Mouse (Mus musculus): Measurements from ENCODE around the gene Il19. TPM values are rescaled to one million over a fixed set of nuclear protein-coding genes. Genes with fewer than 3 reads are reported as not detected.

Il19 gene
- not detected for total RNA-seq (2021)

DNA sequence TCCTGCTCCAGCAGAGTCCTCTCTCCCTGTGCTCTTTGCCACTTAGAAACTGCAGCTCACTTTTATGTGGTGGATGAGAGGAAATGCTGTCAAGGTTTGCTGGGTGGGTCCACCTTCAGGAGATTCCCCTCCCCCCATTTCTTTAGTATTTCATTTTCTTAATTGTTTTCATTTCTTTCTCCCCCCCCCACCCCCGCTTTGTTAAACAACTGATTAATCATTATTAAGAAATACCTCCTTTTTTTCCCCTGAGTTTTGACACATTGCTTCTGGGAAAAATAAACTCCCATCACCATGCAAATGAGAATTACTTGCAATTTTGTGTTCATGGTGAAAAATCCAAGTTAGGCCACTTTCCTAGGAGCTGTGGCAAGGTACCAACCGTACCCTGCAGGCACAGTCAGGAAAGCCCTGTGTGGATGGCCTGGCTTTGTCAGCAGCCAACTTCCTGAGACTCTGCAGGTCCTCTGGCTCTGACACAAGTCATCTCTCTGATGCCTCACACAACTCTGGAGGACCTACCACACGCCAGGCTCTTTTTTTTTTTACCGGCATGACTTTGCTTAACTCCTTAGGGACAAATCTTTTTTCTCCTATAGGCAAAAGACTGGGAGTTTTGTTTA lies at the start of gene Il19:
Gene Il19, minus strand, starts transcription at position 51 of the 623 bp plus-strand sequence.
- intact Hi-C loops (cut with DNase I) = no loop called here
- DNase-seq (ENCODE audit: low spot score in 2 of 2) = no peak

DNA sequence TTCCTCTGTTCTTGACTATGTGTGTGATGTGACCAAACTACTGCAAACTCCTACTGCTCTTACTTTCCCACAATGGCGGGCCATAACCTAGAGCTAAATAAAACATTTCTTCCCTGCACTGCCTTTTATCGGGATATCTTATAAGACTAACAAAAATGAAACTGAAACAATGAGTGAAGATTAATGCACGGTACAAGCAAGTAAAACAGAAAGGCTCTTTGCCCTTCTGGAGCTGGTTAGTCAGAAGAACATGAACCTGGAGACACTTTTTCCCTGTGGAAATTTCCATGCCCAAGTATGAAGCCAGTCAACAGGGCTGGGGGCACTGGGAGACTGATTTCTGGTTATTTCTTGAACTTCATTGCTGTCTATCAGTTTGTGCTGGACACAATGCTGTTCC lies 49.4 kb upstream of the Il19 start:
- intact Hi-C loops (cut with DNase I) = loop anchor here (10.0 kb wide), 1 partner anchor 265 kb away; no protein-coding TSS in a partner anchor
- no peak for DNase-seq (ENCODE audit: low spot score in 2 of 2)

DNA sequence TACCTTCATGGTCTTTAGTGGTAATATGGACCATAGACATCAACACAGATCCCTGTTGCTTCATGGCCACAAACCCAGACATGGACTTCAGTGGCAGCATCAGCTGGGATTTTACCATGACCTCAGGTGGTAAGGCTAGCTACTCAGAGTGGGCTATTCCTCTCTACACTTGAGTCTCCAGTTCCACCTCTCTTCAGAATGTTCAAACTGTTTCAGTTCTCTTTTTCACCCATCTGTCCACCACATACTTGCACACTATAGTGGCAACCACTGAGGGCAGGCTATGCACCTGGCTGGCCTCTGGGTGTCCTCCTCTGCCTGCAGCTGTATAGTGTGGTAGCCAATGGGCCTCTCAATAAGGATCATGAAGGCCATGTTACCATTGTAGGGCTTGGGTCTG lies 47.5 kb upstream of the Il19 start:
- no peak for DNase-seq (ENCODE audit: low spot score in 2 of 2)
- intact Hi-C loops (cut with DNase I) = loop anchor here (10.0 kb wide), 1 partner anchor 267 kb away; no protein-coding TSS in a partner anchor

DNA sequence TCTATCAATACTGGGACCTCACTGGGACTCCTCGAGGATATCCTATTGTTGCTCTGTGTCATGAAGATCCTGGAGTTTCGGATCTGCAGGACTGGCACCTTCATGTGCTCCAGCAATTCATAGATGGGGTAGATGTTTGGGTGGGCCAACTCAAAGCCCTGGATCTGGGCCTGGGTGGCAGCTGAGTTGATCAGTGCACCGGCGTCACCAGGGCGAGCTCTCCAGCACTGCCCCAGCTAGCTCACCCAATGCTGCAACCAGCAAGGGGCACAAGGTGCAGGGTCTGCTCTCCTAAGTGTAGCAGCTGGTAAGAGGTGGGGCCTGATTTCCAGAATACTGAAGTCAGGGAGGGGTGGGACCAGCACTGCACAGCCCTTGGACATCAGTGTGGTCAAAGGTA lies 47.1 kb upstream of the Il19 start:
- intact Hi-C loops (cut with DNase I) = loop anchor here (10.0 kb wide), 1 partner anchor 268 kb away; no protein-coding TSS in a partner anchor
- no peak for DNase-seq (ENCODE audit: low spot score in 2 of 2)

GRCm38 (mm10) chr1:130984441-130984840 lies 44.5 kb upstream of the Il19 start:
- intact Hi-C loops (cut with DNase I) = loop anchor here (5.0 to 10.0 kb wide), 2 partner anchors 68 to 270 kb away; no protein-coding TSS in a partner anchor
- DNase-seq (ENCODE audit: low spot score in 2 of 2) = no peak

GRCm38 (mm10) chr1:130979455-130979854 lies 39.5 kb upstream of the Il19 start:
- intact Hi-C loops (cut with DNase I) = loop anchor here (1.0 to 10.0 kb wide), 2 partner anchors 104 to 435 kb away; no protein-coding TSS in a partner anchor
- DNase-seq (ENCODE audit: low spot score in 2 of 2) = peak; percentile 24 to 53

DNA sequence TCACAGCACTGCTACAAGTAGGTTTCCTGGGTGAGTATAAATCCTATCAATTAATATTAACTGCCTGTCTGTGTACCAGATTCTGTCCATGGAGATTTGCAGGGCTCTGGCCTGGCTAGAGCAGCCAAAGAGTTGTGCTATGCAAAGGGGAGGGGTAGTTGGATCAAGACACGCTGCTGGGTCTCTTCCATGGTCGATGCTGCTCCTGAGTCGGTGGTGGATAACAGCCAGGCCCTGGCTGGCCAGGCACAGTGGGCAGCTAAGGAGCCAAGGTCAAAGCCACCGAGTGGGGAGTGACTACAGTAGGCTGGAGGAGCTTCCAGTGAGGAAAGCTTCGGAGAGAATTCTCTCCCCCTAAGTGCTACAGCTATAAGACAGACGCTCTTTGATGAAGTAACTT lies 24.0 kb upstream of the Il19 start:
- no peak for DNase-seq (ENCODE audit: low spot score in 2 of 2)
- intact Hi-C loops (cut with DNase I) = loop anchor here (5.0 kb wide), 1 partner anchor 87 kb away; no protein-coding TSS in a partner anchor

DNA sequence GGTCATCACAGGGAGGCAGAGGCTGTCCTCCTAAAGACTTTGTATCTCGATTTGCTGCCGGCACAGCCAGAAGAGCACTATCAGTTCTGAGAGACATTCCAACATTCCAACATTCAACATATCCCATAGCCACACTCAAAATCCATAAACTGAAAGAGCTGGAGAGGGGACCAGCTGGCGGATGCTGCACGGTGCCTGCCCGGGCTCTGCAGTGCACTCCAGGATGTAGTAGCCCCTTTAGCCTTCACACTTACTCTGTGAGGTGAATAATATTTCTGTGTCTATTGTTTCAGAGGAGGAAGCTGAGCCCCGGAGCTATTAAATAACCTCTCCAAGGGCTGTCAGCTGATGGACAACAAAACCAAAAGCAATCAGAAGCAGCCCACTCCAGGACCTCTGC lies 7.0 kb upstream of the Il19 start:
- DNase-seq (ENCODE audit: low spot score in 2 of 2) = no peak
- intact Hi-C loops (cut with DNase I) = no loop called here

DNA sequence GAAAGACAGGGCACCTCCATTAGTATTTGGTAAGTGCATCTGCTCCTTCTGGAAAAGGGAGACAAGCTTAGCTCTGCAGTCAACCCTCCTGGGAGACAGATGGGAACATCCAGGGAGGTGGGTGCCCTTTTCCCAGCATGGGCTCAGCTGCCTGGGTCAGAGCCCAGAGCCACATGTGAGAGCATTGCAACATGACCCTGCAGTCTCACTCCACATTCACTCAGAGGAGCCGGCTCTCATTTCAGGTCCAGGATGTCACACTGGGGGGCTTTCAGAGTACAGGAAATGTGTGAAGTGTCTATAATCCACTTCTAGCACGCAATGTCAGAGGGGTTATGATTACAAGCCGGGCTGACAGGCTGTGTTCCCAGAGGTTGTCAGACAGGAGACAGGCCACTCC lies 1.9 kb upstream of the Il19 start:
- intact Hi-C loops (cut with DNase I) = no loop called here
- DNase-seq (ENCODE audit: low spot score in 2 of 2) = no peak

DNA sequence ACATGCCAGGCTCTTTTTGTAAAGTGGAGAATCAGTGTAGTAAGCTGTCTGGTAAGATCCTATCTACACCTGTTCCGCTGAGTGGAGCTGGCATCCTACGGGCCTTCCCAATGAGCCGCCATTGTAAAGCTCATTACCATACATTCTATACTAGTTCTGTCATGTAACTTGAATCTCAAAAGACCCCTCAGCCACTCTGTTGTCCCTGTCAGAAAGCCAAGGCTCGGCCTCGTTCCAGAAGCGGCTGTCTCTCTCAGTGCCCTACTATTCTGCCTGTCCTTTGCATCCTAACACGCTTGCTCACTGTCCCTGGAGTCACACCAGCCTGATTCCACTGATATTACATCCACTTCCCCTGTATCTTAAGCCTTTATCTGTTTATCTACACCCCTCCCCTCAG lies 1.7 kb downstream of the Il19 start:
- intact Hi-C loops (cut with DNase I) = no loop called here

DNA sequence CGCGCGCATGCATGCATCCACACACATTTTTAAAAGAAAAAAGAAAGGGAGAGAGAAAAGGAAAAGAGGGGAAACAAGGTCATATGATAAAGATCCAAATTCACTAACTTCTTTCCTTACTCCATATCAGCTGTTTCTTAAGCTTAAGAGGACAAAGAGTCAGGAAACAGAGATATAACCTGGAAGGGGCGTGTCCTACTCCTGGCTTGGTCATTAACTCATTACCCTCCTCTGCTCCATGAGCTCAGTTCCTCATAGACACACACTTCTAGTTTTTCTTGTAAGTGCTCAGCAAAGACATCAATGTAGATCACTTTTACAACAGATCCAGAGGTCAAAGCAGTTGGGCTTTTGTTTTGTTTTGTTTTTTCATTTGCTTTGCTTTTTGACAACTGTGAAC lies 2.7 kb downstream of the Il19 start:
- intact Hi-C loops (cut with DNase I) = no loop called here
- DNase-seq (ENCODE audit: low spot score in 2 of 2) = no peak

More for the DNA sequence above, 1.7 kb downstream of the Il19 start:
- DNase-seq (ENCODE audit: low spot score in 2 of 2) = no peak

- intact Hi-C loops (cut with DNase I) = no loop called here
- DNase-seq (ENCODE audit: low spot score in 2 of 2) = no peak
Observed at GRCm38 (mm10) chr1:130936351-130936750, 3.6 kb downstream of the Il19 start.

- DNase-seq (ENCODE audit: low spot score in 2 of 2) = no peak
- intact Hi-C loops (cut with DNase I) = no loop called here
Observed at GRCm38 (mm10) chr1:130926484-130926883, 13.4 kb downstream of the Il19 start.

- no peak for DNase-seq (ENCODE audit: low spot score in 2 of 2)
- intact Hi-C loops (cut with DNase I) = no loop called here
Observed at GRCm38 (mm10) chr1:130918323-130918980, 21.5 kb downstream of the Il19 start.

GRCm38 (mm10) chr1:130911401-130912010 lies 28.4 kb downstream of the Il19 start, which contains the start of gene Il20:
TSS of gene Il20 (minus strand) at chr1:130911451.
- no peak for DNase-seq (ENCODE audit: low spot score in 2 of 2)

DNA sequence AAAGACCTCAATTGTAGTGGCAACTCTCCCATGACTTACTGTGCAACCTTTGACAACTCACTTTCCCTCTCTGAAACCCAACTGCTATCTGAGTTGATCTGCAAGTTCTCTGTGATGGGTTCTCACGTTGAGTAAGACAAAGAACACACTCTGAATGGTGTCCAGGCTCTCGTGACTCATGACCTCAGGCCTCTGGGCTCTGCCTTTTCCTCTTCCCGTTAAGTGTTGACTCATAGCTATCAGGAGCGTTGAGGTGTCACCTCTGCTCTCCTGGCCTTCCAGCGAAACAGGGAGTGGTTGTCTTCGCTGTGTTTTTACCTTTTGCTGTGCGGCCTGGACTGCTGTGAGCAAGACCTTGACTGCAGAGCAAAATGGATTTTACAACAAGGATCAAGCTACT lies 37.4 kb downstream of the Il19 start:
- intact Hi-C loops (cut with DNase I) = no loop called here
- DNase-seq (ENCODE audit: low spot score in 2 of 2) = no peak

More at GRCm38 (mm10) chr1:130911401-130912010, 28.4 kb downstream of the Il19 start, which contains the start of gene Il20:
- intact Hi-C loops (cut with DNase I) = no loop called here

DNA sequence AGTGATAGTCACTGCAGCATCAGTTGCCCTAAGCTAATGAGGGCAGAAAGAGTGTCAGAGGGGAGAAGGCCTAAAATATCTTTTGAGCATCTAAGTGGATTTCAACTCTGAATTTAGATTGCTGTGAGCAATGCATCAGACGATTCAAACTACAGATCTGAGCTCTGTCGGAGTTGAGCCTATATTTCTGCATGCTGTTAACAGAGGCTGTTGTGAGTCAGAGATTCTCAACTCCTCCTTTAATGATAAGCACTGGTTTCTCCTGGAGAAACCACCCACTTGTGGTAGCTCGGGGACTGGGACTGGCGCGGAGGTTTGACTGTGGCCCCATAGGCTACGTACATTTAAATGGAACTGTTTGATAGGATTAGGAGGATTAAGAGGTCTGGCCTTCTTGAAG lies 45.4 kb downstream of the Il19 start:
- intact Hi-C loops (cut with DNase I) = no loop called here
- DNase-seq (ENCODE audit: low spot score in 2 of 2) = peak in 1 of 2 experiments; percentile 17

DNA sequence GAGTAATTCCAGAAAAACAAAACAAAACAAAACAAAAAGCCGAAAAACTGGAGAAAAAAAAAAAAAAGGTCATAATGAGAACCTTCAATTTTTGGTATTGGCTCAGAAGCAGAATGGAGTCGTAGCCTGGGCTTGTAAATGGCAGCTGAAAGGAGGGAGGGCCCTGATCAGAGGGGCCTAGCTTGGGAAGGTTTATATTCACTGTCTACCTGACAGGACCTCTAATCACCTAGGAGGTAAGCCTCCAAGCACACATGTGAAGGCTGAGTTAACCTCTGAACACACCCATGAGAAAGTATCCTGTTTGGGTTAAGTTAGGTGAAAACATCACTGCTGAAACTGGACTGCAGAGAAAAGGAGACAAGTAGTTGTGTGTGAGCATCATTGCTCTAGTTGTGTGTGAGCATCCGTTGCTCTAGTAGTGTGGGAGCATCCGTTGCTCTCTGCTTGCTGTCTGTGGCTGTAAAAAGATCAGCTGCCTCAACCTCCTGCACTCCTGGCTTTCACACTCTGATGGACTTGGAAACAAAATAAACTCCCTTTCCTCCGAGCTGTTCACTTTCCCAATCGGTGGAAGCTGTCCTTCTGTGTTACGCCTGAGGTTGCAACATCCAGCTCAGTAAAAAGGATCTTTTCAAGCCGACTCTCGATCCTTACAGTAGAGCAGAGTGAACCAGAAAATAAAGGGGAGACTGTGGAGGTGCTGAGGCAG lies 46.4 kb downstream of the Il19 start:
- DNase-seq (ENCODE audit: low spot score in 2 of 2) = no peak
- intact Hi-C loops (cut with DNase I) = no loop called here

DNA sequence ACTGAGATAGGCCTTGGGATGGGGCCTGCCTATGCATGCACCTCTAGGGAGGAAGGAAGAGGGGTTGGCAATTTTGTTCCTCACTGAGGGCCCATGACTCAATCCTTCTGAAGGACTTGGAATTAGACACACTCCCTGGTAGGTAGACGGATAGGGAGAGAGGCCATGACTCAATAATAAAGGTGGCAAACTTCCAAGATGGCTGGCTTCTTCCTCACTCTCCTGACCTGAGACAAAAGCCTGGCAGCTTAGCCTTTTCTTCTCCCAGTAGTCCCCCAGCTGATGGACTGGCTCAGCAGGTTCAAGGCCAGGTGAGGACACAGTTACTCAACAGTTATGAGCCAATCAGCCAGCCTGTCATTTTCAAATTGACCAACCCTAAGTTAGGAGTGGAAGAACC lies 47.5 kb downstream of the Il19 start:
- intact Hi-C loops (cut with DNase I) = no loop called here

GRCm38 (mm10) chr1:130887354-130887753 lies 52.6 kb downstream of the Il19 start, which contains the start of gene Il24:
TSS of gene Il24 (minus strand) at chr1:130887454.
- intact Hi-C loops (cut with DNase I) = no loop called here
- no peak for DNase-seq (ENCODE audit: low spot score in 2 of 2)

More for the DNA sequence above, 47.5 kb downstream of the Il19 start:
- DNase-seq (ENCODE audit: low spot score in 2 of 2) = no peak
